19 mouse cellular contexts compared by ENCODE assay signal in the genomic region with DNA sequence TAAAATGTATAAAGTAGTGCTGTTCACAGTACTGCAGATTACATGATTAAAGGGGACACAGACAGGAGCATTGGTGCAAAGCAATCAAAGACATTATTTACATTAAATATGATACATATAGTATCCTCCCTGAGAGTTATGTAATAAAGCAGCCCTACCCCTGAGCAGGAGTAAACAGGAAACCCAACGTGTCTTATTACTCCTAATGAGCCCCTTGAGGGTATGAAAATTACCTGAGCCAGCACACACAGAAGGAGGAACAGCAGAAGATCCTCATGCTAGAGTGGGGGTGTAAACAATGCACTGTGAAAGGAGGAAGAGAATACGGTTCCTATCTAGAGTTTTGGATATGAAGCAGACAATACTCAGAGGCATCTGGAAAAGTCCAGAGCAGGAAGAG.
DNase-seq lines count a peak whose midpoint lies in the region; ATAC-seq lines count a peak whose summit lies in the region.
"Had no signal": no experiment of that assay in that cellular context is flagged by ENCODE, and none has a peak within 500 bp of the region (broad histone marks: within the 10 kb centered on the region; RNA-seq: fewer than 3 reads in every experiment).

No protein-coding gene starts in this region.

- no peak overlapping the region for H3K4me2 ChIP-seq in limb, embryonic 11.5 days (ENCODE audit: low read depth, severe bottlenecking)
- no peak overlapping the region for H3K4me2 ChIP-seq in embryonic facial prominence, embryonic 15.5 days (replicated peaks)
- H3K4me2 ChIP-seq in neural tube, embryonic 15.5 days: no peak overlapping the region
- H3K4me2 ChIP-seq: embryonic facial prominence, embryonic 12.5 days; forebrain, embryonic 13.5 days; forebrain, embryonic 15.5 days had no signal

- H3K36me3 ChIP-seq in limb, embryonic 11.5 days (ENCODE audit: control insufficient read depth, insufficient read depth, low read length): no peaks in the 10 kb centered on the region
- no peaks in the 10 kb centered on the region for H3K36me3 ChIP-seq in limb, embryonic 10.5 days
- H3K36me3 ChIP-seq in embryonic facial prominence, embryonic 15.5 days: no peaks in the 10 kb centered on the region
- no peaks in the 10 kb centered on the region for H3K36me3 ChIP-seq in neural tube, embryonic 15.5 days
- H3K36me3 ChIP-seq: embryonic facial prominence, embryonic 12.5 days; forebrain, embryonic 15.5 days had no signal

- no peaks in the 10 kb centered on the region for H3K9me3 ChIP-seq in limb, embryonic 11.5 days (ENCODE audit: control insufficient read depth, low read length)
- H3K9me3 ChIP-seq in limb, embryonic 10.5 days (replicated peaks): no peaks in the 10 kb centered on the region
- H3K9me3 ChIP-seq in embryonic facial prominence, embryonic 15.5 days (replicated peaks): no peaks in the 10 kb centered on the region
- H3K9me3 ChIP-seq in neural tube, embryonic 15.5 days (replicated peaks): no peaks in the 10 kb centered on the region
- H3K9me3 ChIP-seq: embryonic facial prominence, embryonic 12.5 days; forebrain, embryonic 13.5 days; forebrain, embryonic 15.5 days had no signal

- no peaks in the 10 kb centered on the region for H3K4me1 ChIP-seq in limb, embryonic 11.5 days (ENCODE audit: control insufficient read depth, insufficient read depth, low read length)
- H3K4me1 ChIP-seq in limb, embryonic 10.5 days: peaks cover 8% of the 10 kb centered on the region; the same call in 1 of the 2 replicates
- H3K4me1 ChIP-seq in embryonic facial prominence, embryonic 15.5 days: no peaks in the 10 kb centered on the region
- H3K4me1 ChIP-seq in neural tube, embryonic 15.5 days: no peaks in the 10 kb centered on the region
- H3K4me1 ChIP-seq: embryonic facial prominence, embryonic 12.5 days; forebrain, embryonic 13.5 days; forebrain, embryonic 15.5 days had no signal

- DNase-seq in limb, embryonic 11.5 days (ENCODE audit: low spot score): no peak
- no peak for DNase-seq in limb, embryonic 10.5 days (ENCODE audit: low spot score)
- DNase-seq in frontal cortex, postnatal 36 days (ENCODE audit: low spot score in 2 of 2): no peak
- DNase-seq: adrenal gland, adult 2 months; adrenal gland, postnatal 10 days; adrenal gland, postnatal 25 days; cerebellum, adult 11 months; cerebellum, adult 18-20 months; cerebellum, adult 8-10 months; cerebellum, adult 9-11 months; cerebellum, postnatal 14 days; cerebellum, postnatal 36 days; embryo, embryonic 11 days; forebrain, postnatal 0 days had no signal

- no peak overlapping the region for H3K4me3 ChIP-seq in limb, embryonic 11.5 days (ENCODE audit: low read depth, low read length)
- H3K4me3 ChIP-seq in limb, embryonic 10.5 days: no peak overlapping the region
- no peak overlapping the region for H3K4me3 ChIP-seq in embryonic facial prominence, embryonic 15.5 days (replicated peaks)
- H3K4me3 ChIP-seq in neural tube, embryonic 15.5 days (replicated peaks): no peak overlapping the region
- H3K4me3 ChIP-seq: embryonic facial prominence, embryonic 12.5 days; forebrain, embryonic 13.5 days; forebrain, embryonic 15.5 days had no signal

- no peak overlapping the region for H3K27ac ChIP-seq in limb, embryonic 11.5 days (replicated peaks; ENCODE audit: low read depth, low read length)
- H3K27ac ChIP-seq in limb, embryonic 10.5 days: no peak overlapping the region
- no peak overlapping the region for H3K27ac ChIP-seq in embryonic facial prominence, embryonic 15.5 days (replicated peaks)
- H3K27ac ChIP-seq in neural tube, embryonic 15.5 days (replicated peaks): no peak overlapping the region
- H3K27ac ChIP-seq: embryonic facial prominence, embryonic 12.5 days; forebrain, embryonic 13.5 days; forebrain, embryonic 15.5 days had no signal

- H3K9ac ChIP-seq in limb, embryonic 11.5 days (ENCODE audit: low read length): no peak overlapping the region
- no peak overlapping the region for H3K9ac ChIP-seq in embryonic facial prominence, embryonic 15.5 days
- no peak overlapping the region for H3K9ac ChIP-seq in neural tube, embryonic 15.5 days (replicated peaks)
- H3K9ac ChIP-seq: embryonic facial prominence, embryonic 12.5 days; forebrain, embryonic 13.5 days; forebrain, embryonic 15.5 days; forebrain, postnatal 0 days had no signal

- ATAC-seq in limb, embryonic 11.5 days (ENCODE audit: insufficient number of reproducible peaks, low FRiP score, low TSS enrichment, low read depth): peak; percentile 9; the same call in 1 of the 2 replicates
- peak; percentile 75; the same call in 1 of the 2 replicates for ATAC-seq in embryonic facial prominence, embryonic 15.5 days (ENCODE audit: insufficient number of reproducible peaks, low FRiP score, low TSS enrichment, low read depth)
- ATAC-seq in neural tube, embryonic 15.5 days (ENCODE audit: low FRiP score): peak; percentile 65; the same call in 1 of the 2 replicates
- ATAC-seq: forebrain, embryonic 13.5 days; forebrain, embryonic 15.5 days; forebrain, postnatal 0 days had no signal

- 61% methylated on average over 2 of the region's 2 CpGs for WGBS in limb, embryonic 11.5 days
- WGBS in limb, embryonic 10.5 days: 68% methylated on average over 2 of the region's 2 CpGs
- 28% methylated on average over 2 of the region's 2 CpGs for WGBS in embryonic facial prominence, embryonic 15.5 days
- WGBS in neural tube, embryonic 15.5 days: 42% methylated on average over 2 of the region's 2 CpGs

- H3K27me3 ChIP-seq in limb, embryonic 11.5 days (ENCODE audit: control insufficient read depth, insufficient read depth, low read length): no peaks in the 10 kb centered on the region
- H3K27me3 ChIP-seq in limb, embryonic 10.5 days (ENCODE audit: low read depth, poor library complexity, severe bottlenecking): no peaks in the 10 kb centered on the region
- no peaks in the 10 kb centered on the region for H3K27me3 ChIP-seq in embryonic facial prominence, embryonic 15.5 days
- H3K27me3 ChIP-seq in neural tube, embryonic 15.5 days (replicated peaks): no peaks in the 10 kb centered on the region
- H3K27me3 ChIP-seq: embryonic facial prominence, embryonic 12.5 days; forebrain, embryonic 13.5 days; forebrain, embryonic 15.5 days had no signal

Comparison
In these comparisons a context has a peak if more than half of its experiments do, and no peak if none do; other contexts are left out.
1. ATAC-seq: peak in every context shown above with its lines; median percentile 75 in embryonic facial prominence, embryonic 15.5 days; 65 in neural tube, embryonic 15.5 days; 9 in limb, embryonic 11.5 days.